Mouse (Mus musculus) c-Kit-positive CD71-positive TER-119-negative erythroid progenitor cells, embryonic 14.5 days (primary cell): ENCODE measurements around the gene Irak4.

Experiments
- DNase-seq: peaks from one replicate; pipeline ENCODE4 v3.0.0-alpha.2; 2013; ENCODE audit warnings: low read depth

Gene Irak4

GRCm38 (mm10) chr15:94543409-94544051, at the start of gene Irak4, which contains the start of gene Pus7l:
TSS of gene Irak4 (plus strand) at chr15:94543643.
TSS of gene Pus7l (minus strand) at chr15:94543547.
- DNase-seq, result peak; percentile 92

GRCm38 (mm10) chr15:94494445-94494844, 49.0 kb upstream of the Irak4 start:
- no peak for DNase-seq

GRCm38 (mm10) chr15:94495936-94496335, 47.5 kb upstream of the Irak4 start:
- DNase-seq, result no peak

GRCm38 (mm10) chr15:94499260-94499659, 44.2 kb upstream of the Irak4 start:
- DNase-seq, result no peak

- no peak for DNase-seq
Observed at GRCm38 (mm10) chr15:94503451-94504215, 39.8 kb upstream of the Irak4 start.

GRCm38 (mm10) chr15:94517913-94518491, 25.4 kb upstream of the Irak4 start:
- DNase-seq, result peak; percentile 13

GRCm38 (mm10) chr15:94520205-94520900, 23.1 kb upstream of the Irak4 start:
- DNase-seq, result peak; percentile 65

GRCm38 (mm10) chr15:94520959-94521358, 22.5 kb upstream of the Irak4 start:
- DNase-seq, result no peak

GRCm38 (mm10) chr15:94523251-94523650, 20.2 kb upstream of the Irak4 start:
- no peak for DNase-seq

- DNase-seq, result no peak
Observed at GRCm38 (mm10) chr15:94524956-94525355, 18.5 kb upstream of the Irak4 start.

GRCm38 (mm10) chr15:94530519-94530918, 12.9 kb upstream of the Irak4 start:
- no peak for DNase-seq

GRCm38 (mm10) chr15:94532306-94532705, 11.1 kb upstream of the Irak4 start:
- no peak for DNase-seq

GRCm38 (mm10) chr15:94532956-94533355, 10.5 kb upstream of the Irak4 start:
- no peak for DNase-seq

GRCm38 (mm10) chr15:94535521-94535920, 7.9 kb upstream of the Irak4 start:
- DNase-seq, result no peak

GRCm38 (mm10) chr15:94539296-94539695, 4.1 kb upstream of the Irak4 start:
- no peak for DNase-seq

- DNase-seq, result no peak
Observed at GRCm38 (mm10) chr15:94542567-94543408, 655 bp upstream of the Irak4 start.

GRCm38 (mm10) chr15:94544052-94544636, 701 bp downstream of the Irak4 start:
- DNase-seq, result no peak

GRCm38 (mm10) chr15:94544844-94545243, 1.4 kb downstream of the Irak4 start:
- DNase-seq, result no peak

GRCm38 (mm10) chr15:94553536-94553935, 10.1 kb downstream of the Irak4 start:
- DNase-seq, result no peak

GRCm38 (mm10) chr15:94557442-94557841, 14.0 kb downstream of the Irak4 start:
- peak; percentile 65 for DNase-seq
